In the genomic region with DNA sequence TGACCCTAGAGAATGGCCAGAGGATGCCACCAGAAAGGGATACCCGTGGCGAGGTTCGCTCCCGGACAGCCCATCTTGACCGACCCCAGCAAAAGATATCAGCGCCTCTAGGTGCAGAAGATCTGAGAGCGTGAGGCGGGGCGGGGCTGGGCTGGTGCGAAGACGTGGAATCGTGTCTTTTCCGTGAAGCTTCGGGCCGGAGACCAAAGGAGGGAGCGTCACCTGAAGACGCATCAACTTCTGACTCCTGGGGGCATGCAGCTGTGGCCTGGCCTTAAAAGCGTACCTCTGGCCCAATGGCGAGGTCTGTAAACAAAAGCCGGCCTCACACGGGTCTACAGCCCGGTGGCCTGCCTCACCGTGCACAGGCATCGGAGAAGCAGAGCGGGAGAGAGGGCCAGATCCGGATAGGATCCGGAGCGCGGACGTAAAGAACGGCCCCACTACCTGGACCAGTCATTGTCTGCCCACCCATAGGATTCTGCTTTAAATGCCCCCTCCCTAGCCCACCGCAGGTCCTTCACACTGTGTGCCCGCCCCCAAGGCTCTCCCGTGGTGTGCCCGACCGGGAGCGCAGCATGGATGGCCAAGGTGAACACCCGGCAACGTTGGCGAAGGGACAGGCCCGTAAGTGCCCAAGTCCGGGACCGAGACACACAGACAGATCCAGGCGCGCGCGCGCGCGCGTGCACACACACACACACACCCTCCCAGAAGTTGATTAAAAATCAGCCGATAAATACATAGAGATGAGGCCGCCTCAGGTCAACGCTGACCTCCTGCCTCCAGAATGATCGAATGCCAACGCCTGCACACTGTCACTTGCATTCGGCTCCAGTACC, we compare ENCODE assay signal across 8 mouse cellular contexts. TPM values are rescaled to one million over a fixed set of nuclear protein-coding genes. Genes with fewer than 3 reads are reported as not detected.
A peak's percentile ranks its signal among the peaks of the same experiment; 100 is the strongest.
DNase-seq lines count a peak whose midpoint lies in the region; ATAC-seq and TF ChIP-seq lines count a peak whose summit lies in the region.

No protein-coding gene starts in this region.

- intact Hi-C loops in left cerebral cortex, adult 2 months (cut with DNase I) = no loop called here

- peak overlapping the region; percentile 74 for H3K4me3 ChIP-seq in forebrain, embryonic 13.5 days
- peak overlapping the region; percentile 77 for H3K4me3 ChIP-seq in hindbrain, embryonic 16.5 days (ENCODE audit: low read length)
- peak overlapping the region; percentile 66 for H3K4me3 ChIP-seq in left cerebral cortex, adult 2 months
- H3K4me3 ChIP-seq in macrophage (ENCODE audit: inconsistent target) = peak overlapping the region; percentile 38

- ATAC-seq in forebrain, embryonic 13.5 days = peak; percentile 1
- peak; percentile 8 for ATAC-seq in hindbrain, embryonic 16.5 days
- no peak for ATAC-seq in inflammation-experienced regulatory T-cells, adult 6 months

- H3K79me2 ChIP-seq in macrophage (ENCODE audit: inconsistent target) = no peaks in the 10 kb centered on the region

- peak overlapping the region; percentile 91 for H3K27ac ChIP-seq in forebrain, embryonic 13.5 days
- peak overlapping the region; percentile 91 for H3K27ac ChIP-seq in hindbrain, embryonic 16.5 days (ENCODE audit: low read depth, low read length)
- H3K27ac ChIP-seq in left cerebral cortex, adult 2 months = peak overlapping the region; percentile 72
- no peak overlapping the region for H3K27ac ChIP-seq in macrophage

- no peak for TF ChIP-seq CTCF in left cerebral cortex, adult 2 months (IDR thresholded peaks at IDR 0.05)

- peaks cover 38% of the 10 kb centered on the region for H3K4me1 ChIP-seq in forebrain, embryonic 13.5 days
- peaks cover 15% of the 10 kb centered on the region for H3K4me1 ChIP-seq in hindbrain, embryonic 16.5 days (ENCODE audit: control insufficient read depth, insufficient read depth, low read depth, low read length)

- H3K4me2 ChIP-seq in forebrain, embryonic 13.5 days = peak overlapping the region; percentile 93
- peak overlapping the region; percentile 90 for H3K4me2 ChIP-seq in hindbrain, embryonic 16.5 days (ENCODE audit: low read length)

- peaks cover 3% of the 10 kb centered on the region for H3K36me3 ChIP-seq in forebrain, embryonic 13.5 days (ENCODE audit: poor library complexity, severe bottlenecking)
- no peaks in the 10 kb centered on the region for H3K36me3 ChIP-seq in hindbrain, embryonic 16.5 days (ENCODE audit: control insufficient read depth, insufficient read depth, low read length)
- H3K36me3 ChIP-seq in macrophage (ENCODE audit: inconsistent target) = no peaks in the 10 kb centered on the region

- peak overlapping the region; percentile 89 for H3K9ac ChIP-seq in forebrain, embryonic 13.5 days
- peak overlapping the region; percentile 86 for H3K9ac ChIP-seq in hindbrain, embryonic 16.5 days (ENCODE audit: low read depth, low read length)

- DNase-seq in Muller cell, postnatal 12 days (ENCODE audit: inconsistent ontology term) = peak; percentile 34
- DNase-seq in c-Kit-positive CD71-positive TER-119-positive erythroid progenitor cells, embryonic 14.5 days (ENCODE audit: low spot score) = peak; percentile 47
- DNase-seq in left cerebral cortex, adult 2 months (ENCODE audit: extremely low spot score in 1 of 2, low spot score in 2 of 2) = peak; percentile 41 to 43
- DNase-seq in right cerebral cortex, postnatal 36 days (ENCODE audit: low spot score in 2 of 2) = peak; percentile 37 to 52

- WGBS in forebrain, embryonic 13.5 days = under 1% methylated on average over 56 of the region's 57 CpGs
- under 1% methylated on average over 57 of the region's 57 CpGs for WGBS in hindbrain, embryonic 16.5 days
- WGBS in macrophage (ENCODE audit: missing documents) = 3% methylated on average over 56 of the region's 57 CpGs

- H3K9me3 ChIP-seq in forebrain, embryonic 13.5 days (replicated peaks) = no peaks in the 10 kb centered on the region
- no peaks in the 10 kb centered on the region for H3K9me3 ChIP-seq in hindbrain, embryonic 16.5 days (ENCODE audit: control insufficient read depth, low read length)

- H3K27me3 ChIP-seq in forebrain, embryonic 13.5 days = no peaks in the 10 kb centered on the region
- no peaks in the 10 kb centered on the region for H3K27me3 ChIP-seq in hindbrain, embryonic 16.5 days (replicated peaks; ENCODE audit: control insufficient read depth, insufficient read depth, low read length)

RNA-seq across cellular contexts. Expression of a gene that starts 0.8 kb away (rescaled TPM):
- polyA plus RNA-seq in forebrain, embryonic 13.5 days (2015; fragmentation: Nextera tagmentation; extraction: Ambion mirVana) = 25.6 and 29.4 TPM in 2 replicates
- polyA plus RNA-seq in hindbrain, embryonic 16.5 days (2015; fragmentation: Nextera tagmentation; extraction: Ambion mirVana) = 16.6 and 21.1 TPM in 2 replicates
- 100 to 1,000 TPM; 107 to 120 TPM for total RNA-seq in left cerebral cortex, adult 2 months (2021)
- total RNA-seq in macrophage (2018; cell fraction: chromatin; rRNA removed) = 10 to 100 TPM in 16 of 26 experiments, 1 to 10 TPM in 10; 2.4 to 91.2 (median 10.7) TPM
- 1 to 10 TPM; 3.0 to 7.4 (median 4.4) TPM for total RNA-seq in macrophage (2018; cell fraction: cytosol; rRNA removed)
- total RNA-seq in macrophage (2018; cell fraction: nucleus; rRNA removed) = 10 to 100 TPM in 10 of 26 experiments, 1 to 10 TPM in 16; 4.9 to 44.7 (median 8.8) TPM
- polyA plus RNA-seq in macrophage (2018) = 2.5 to 6.1 TPM (median 3.5 TPM) in 3 replicates
- 10 to 100 TPM; 31.4 to 71.7 (median 56.0) TPM for polyA plus RNA-seq in inflammation-experienced regulatory T-cells, adult 6 months (2017; shearing (Covaris generic))
